Mouse (Mus musculus): ENCODE measurements around the gene Kcnj4.

The Kcnj4 gene

DNA sequence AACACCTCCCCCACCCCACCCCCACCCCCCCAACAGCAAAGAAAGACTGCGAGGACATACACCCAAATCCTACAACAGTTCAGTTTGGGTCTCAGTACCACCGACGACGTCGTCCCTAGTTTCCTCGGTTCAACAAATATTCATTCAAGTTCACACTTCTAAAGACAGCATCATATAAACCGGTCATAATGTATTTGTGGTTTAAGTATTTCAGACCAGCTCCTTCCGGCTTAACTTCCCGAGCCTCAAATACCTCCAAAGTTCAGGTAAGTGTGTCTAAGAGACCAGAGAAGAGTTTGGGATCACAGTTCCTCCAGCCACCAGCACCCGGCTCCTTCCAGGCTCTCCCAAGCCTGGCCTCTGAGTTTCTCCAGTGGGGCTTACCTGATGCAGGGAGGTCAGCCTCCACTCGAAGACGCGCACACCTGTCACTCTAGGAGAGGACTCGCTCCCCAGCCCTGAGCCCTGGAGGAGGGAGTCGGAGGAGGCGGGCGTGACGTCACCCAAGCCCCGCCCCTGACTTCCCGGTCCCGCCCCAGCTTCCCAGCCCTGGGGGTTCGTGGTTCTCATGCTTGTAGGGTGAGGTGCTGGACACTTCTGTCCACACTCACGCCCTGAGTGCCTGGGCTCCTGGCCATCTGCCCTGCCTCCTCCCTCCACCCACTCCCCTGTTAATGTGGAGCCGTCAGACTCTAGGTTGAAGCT lies 49.8 kb downstream of the Kcnj4 start, which contains the start of gene Csnk1e:
TSS of gene Csnk1e (minus strand) at position 461 of the 705 bp plus-strand sequence.
- DNase-seq, result peak; percentile 86

DNA sequence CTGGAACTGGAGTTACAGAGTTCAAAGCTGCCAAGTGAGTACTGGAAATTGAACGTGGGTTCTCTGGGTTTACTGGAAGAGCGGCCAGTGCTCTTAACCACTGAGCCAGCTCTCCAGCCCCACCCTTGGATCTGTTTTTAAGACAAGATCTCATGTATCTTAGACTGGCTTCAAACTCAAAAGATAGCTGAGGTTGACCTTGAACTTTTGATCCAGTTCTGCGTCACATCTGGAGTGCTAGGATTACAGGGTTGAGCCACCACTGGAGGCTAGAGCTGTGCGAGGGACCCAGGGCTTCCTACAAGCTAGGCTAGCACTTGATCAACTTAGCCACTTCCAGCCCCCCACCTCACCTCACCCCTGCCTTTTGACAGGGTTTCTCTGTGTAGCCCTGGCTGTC lies 51.2 kb downstream of the Kcnj4 start:
- no peak for DNase-seq

DNA sequence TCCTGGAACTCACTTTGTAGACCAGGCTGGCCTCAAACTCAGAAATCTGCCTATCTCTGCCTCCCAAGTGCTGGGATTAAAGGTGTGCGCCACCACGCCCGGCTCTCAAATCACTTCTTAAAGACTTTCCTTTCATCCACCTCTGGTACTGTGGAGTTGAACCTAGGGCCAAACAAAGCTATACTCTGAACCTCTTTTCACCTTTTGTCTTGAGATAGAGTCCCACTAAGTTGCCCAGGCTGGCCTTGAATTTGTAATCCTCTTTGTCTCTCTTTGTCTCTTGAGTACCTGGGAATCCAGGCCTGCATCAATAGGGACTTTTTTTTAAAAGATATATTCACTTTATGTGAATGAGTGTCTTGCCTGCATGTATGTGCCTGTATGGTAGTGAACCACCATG lies 57.0 kb downstream of the Kcnj4 start:
- DNase-seq, result no peak

DNA sequence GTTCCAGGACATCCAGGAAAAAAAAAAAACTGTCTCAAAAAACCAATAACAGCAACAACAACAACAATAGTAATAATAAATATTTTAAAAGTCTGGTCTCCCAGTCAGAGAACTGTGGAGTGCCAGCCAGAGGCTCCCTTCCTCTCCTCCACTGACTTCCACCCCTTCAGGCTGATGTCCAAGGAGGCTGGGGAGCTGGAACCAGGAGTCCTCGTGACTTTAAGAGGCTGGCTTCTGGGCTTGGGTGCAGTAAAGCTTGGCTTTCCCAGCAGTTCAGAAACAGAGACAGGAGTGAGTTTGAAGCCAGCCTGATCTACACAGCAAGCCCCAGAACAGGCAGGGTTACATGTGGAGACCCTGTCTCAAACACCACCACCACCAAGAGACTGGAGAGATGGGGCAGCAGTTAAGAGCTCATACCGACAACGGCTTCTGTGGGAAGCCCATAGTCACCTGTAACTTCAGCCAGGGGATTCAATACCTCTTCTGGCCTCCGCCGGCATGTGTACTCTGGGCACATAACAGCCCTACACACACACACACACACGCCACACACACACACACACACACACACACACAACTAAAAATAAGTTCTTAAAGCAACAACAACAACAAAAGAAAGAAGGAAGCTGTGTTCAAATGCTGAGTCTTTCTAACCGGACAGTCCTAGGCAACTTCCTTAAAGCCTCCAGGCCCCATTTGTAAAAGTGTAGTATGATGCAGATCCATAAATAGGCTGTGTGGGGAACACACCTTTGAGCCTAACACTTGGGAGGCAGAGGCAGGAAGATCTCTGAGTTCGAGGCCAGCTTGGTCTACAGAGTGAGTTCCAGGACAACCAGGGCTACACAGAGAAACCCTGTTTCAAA lies 59.0 kb downstream of the Kcnj4 start:
- no peak for DNase-seq

DNA sequence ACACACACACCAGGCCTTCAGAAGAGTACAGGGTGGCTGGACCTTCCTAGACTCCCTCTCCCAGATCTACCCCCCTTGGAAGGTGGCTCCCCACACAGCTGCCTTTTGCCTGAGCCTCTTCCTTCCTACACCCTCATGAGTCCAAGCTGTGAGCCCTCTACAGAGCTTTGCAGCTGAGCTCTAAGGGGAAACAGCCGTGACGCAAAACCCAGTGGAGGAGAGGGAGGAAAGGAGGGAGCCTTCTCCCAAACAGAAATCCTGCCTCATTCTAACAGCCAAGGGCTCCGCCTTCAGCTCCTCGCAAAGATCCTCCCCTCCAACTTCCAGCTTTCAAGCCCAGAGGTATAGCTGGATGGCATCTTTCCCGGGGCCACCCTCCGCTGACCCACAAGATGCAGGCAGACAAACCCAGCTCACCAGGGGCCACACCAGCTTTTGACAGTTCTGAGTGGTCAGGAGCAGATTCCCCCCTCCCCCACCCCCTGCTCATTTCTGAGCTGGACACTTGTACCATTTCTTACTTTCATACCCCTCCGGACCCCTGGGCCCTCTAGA lies 61.1 kb downstream of the Kcnj4 start:
- DNase-seq, result no peak

DNA sequence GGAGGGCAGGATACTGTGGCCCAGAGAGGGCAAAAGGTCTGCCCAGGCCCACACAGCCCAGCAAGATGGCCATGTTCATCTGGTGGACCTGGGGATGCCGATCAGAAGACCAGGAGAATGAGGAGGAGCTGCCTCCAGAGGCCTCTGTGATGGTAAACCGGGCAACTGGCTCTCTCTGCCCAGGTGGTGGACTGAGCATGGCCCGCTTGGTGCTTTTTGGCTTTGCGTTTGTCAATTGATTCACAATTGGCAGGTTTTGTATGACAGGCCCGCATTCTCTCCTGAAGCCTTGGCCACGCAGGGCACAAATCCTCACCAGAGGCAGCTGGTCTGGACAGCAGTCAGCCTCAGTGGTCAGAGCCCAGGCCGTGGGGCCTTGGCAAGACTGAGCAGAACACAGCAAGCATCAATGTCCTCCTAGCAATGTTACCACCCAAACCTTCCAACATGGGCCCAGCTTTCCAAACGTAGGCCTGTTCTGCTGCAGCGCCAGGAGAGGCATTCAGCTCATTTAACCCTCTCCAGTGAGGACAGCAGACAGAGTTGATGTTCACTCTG lies 62.0 kb downstream of the Kcnj4 start:
- no peak for DNase-seq

DNA sequence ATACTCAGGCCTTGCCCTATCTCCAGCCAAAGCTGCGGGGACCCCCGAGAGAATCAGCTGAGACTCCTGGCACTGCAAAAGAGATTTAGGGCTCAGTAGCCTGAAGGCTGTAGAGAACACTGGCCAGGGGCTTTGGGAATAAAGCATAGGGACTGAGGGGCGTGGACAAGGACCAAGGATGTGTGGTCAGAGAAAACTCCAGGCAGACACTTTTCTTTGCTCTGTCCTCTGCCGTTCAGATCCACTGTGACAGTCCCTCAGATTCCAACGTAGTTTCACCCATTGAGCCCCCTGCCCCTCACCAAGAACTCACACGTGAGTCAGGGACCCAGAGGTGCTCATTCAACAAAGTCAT lies 62.8 kb downstream of the Kcnj4 start:
- no peak for DNase-seq

DNA sequence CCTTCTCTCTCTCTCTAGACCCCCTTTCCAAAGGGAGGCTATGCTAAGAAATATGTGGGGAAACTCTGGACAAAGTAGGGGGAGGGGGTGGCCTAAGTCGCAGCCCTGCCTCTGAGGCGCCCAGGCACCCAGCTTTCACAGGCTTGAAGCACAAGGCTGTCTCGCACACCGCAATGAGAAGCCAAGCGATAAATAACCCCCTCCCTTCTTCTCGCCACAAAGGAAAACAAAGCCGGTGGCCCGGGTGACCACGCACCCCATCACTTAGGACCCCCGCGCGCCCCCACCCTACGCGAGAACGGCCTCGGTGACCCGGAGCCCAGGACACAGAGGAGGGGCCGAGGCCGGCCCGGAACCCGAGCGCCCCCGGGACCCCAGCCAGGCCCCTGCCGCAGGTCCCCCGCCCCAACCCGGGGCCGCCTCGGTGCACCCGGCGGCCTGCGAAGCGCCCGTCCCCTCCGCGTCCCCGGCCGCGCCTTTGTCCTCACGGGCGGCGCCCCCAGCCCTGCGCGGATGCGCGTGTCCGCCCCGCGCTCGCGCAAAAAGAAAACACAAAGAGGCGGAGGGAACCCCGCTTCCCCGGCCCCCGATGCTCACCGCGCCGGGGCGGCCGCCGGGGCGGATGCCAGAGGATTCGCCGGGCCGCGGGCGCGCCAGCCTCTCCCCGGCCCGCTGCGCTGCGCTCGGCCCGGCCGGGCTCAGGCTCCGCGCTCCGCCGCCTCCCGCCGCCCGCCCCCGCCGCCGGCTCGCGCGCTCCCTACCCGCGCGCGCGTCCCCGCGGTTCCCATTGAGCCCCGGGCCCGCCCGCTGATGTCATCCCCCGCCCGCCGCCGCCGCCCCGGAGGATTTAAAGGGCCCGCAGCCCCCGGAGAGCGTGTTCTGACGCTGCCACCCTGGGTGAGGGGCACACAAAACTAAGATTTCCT lies 63.4 kb downstream of the Kcnj4 start:
- DNase-seq, result peak; percentile 89

DNA sequence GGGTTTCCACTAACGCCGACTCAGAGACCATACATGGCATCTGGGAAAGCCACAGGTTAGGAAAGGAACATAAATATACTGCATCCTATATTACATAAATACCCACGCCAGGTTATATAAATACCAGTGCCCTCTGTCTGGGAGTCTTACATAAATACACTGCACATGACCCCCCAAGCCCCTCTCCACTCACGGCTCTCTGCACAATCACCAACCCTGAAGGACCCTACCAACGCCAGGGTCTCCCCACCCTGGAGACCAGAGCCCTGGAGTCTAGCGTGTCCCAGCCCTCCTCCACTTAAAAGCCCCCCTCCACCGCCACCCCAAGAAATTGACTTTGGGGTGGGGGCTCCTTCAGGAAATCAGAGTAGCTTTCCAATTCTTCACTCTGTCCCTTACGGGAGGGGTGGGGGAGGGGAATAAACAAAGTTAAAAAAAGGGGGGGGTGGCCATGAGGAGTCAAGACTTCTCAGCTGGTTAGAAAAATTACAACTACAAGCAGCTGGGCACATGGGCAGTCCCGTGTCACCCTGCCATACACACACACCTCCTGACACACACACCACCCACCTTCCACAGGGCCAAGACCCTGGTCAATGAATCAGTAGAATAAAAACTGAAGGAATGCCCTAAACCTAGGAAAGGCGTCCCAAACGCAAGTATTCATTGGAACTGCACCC lies 64.2 kb downstream of the Kcnj4 start:
- DNase-seq, result no peak

DNA sequence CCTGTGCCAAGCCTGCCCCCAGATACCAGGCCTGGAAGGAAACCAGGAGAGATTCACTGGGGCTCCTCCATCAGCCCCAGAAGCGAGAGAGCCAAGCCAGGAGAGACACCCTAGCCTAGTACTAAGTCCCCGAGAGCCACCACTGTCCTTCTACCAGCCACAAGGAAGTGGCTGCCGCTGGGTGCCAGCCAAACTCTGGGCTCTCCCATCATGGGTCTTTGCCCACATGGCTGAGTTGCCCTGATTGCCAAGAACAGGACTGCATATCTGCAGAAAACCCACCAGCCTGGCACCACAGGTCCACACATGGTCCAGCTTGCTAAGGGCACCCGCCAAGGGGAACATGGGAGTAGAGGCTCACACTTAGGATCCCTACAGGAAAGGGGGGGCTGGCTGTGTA lies 64.8 kb downstream of the Kcnj4 start:
- peak; percentile 81 for DNase-seq

DNA sequence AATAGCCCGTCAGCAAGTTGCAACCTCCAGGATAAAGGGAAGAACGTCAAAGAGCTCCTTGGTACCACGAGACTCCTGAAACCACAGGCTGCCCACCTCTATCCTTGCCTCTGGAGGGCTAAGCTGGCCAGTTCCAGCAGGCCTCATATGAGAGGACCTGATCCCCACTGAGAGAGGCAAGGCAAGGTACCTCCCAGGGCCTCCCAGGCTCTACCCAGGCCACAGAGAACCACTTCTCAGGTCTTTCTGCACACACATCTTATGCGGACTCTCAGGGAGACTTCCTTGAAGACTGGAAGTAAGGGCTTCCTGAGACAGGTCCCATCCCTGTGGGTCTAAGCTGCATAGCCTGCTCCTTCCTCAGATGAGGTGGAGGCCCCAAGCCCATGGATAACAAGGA lies 65.7 kb downstream of the Kcnj4 start:
- no peak for DNase-seq

DNA sequence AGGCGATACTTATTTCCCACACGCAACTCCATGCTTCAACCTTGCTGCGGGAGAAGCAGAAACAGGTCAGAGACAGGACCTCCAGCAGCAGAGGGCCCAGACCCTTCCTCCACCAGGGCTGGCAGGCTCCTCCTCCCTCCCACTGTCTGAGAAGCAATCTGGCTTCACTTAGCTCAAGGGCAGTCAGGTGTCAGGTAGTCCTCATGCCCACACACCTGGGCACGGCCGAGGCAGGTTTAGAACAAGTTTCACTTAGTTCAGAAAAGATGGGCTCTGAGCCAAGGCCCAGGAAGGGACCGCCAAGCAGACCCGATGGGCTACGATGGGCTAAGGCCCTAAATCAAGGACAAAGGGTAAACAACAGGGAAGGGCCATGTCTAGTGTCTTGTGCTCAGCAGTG lies 66.2 kb downstream of the Kcnj4 start:
- DNase-seq, result no peak

DNA sequence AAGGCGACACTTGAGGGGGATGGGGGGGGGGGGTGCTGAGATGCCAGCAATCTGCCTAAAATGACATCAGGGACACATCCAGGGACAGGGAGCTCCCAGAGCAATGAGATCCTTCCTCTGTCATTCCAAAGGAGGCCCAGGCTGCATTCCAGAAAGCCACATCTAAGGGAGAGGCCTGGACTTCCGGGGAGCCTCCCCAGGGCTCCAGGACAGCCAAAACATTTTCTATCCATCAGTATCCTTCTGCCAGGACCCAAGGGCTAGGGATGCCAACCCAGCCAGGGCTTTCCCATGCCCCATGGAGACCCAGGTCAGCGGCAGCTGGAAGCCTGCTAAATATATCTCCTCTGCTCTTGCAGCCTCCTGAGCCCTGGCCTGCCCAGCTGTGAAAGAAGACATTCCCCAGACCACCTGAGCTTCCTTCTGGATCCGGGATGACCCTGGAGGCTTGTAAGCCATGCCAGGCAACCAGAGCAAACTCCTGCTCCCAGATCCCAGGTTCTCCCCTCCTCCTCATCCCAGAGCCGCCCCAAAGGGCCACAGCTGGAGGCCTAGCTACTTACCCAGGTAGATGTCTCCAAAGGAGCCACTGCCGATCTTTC lies 66.7 kb downstream of the Kcnj4 start:
- peak; percentile 46 for DNase-seq

DNA sequence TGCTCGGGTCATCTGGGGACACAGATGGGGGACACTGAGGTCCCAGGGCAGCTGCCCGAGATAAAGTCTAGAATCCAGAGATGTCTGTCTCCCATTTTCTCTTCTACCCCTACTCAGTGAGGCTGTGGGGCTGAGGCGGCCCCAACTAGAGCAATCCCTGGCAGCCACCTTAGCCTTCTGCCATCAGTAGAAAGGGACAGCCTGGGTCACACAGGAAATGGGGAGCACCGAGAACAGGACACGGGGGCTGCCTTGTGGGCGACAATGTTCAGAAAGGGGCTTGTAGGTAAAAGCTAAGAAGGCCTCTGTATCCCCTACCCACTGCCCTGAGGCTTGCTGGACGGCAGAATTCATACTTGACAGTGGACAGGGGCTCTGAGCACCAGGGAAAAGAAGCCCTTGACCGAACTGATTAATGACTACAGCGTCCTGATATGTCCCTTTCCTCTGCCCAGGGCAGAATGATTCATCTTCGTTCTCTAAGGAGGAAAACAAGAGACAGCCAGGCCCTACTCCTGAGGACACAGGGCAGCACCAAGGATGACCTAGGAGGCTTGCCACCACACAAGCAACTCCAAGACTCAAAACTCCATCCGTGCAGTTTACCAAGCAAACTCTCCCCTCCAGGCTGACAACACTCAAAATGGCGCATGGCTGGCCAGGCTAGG lies 67.4 kb downstream of the Kcnj4 start:
- no peak for DNase-seq

DNA sequence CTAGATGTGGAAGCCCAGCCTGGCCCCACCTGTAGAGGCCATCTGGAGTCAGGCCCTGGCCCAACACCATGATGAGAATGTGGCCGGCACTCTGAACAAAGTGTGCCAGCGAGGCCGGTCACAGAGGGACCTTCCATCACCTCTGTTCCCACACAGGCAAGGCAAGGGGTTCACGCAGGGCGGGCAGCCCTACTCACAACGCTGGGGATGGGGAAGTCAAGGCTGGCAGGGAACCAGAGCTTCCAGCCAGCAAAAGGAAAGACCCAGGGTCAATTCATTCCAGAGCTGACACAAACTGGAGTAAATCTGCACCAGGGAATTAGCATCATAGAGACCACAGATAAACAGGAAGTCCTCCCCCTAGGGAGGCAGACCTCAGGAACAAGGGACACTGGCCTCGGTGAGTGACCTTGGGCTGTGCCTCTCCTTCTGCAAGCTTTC lies 68.5 kb downstream of the Kcnj4 start:
- DNase-seq, result peak; percentile 40

DNA sequence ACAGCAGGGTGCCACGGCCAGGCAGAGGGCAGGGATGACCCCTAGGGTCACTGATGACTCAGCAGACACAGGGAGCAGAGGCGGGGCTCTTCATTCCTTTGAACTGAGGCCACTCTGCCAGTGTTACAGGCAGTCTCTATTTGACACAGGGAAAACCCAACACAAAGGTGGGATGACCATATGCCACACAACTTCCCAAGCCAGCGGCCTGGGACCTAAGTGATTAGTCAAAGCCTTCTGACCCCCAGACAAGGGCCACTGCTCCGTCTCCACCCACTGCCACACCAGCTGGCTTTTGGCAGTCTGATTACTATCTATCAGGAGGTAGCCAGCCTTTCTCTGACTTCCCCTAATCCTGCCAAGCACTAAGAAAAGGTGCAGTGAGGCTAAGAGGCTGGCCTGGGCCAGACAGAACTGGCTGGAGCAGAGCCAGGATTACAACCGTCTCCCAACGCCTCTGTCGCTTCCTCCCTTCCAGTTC lies 69.8 kb downstream of the Kcnj4 start:
- DNase-seq, result peak; percentile 73

Measured in lung, postnatal 36 days (tissue).